Mouse (Mus musculus) embryonic fibroblast, embryonic 13.5 days (primary cell): ENCODE measurements at regions not wholly inside any gene's neighbourhood (a gene's known extent, or its start where the extent isn't known, plus 50 kb on each side); places are given as distances from the start of the nearest gene placed in this dataset.

ENCODE experiments used
- CTCF ChIP-seq: IDR thresholded peaks from 2 replicates; pipeline ENCODE4 v1.5.1; 2011; ENCODE audit warnings: mild to moderate bottlenecking, control low read depth, low read length, moderate library complexity, borderline replicate concordance; ENCODE audit not compliant: insufficient read depth
- POLR2A ChIP-seq: IDR thresholded peaks from 2 replicates; pipeline ENCODE4 v1.6.1; 2011; ENCODE audit warnings: low read depth, mild to moderate bottlenecking, control low read depth, low read length, moderate library complexity

GRCm38 (mm10) chr19:50961910-50962309 lies 283.5 kb upstream of the Sorcs1 start:
- TF ChIP-seq POLR2A, result no peak
- no peak for TF ChIP-seq CTCF
